Mouse (Mus musculus) liver, embryonic 15.5 days (tissue): ENCODE measurements around the gene Acsbg2. TPM values are rescaled to one million over a fixed set of nuclear protein-coding genes. Genes with fewer than 3 reads are reported as not detected.
A peak's percentile ranks its signal among the peaks of the same experiment; 100 is the strongest.
"Not testable (repeated sequence)": the region's sequence is repeated elsewhere in the genome, so short reads cannot be mapped to it uniquely, and the experiment has no call there.

Experiments
- ATAC-seq: fragments of 200-750 bp; cut with Nextera tagmentation; 2 replicates; pipeline ENCODE4 v1.8.0; 2017; ENCODE audit warnings: moderate number of reproducible peaks, mild to moderate bottlenecking, moderate library complexity; ENCODE audit not compliant: insufficient read depth
- H3K27ac ChIP-seq: fragments of 300-500 bp; sonication (generic); replicated peaks from 2 replicates; pipeline ENCODE4 v1.5.1; 2015; ENCODE audit warnings: mild to moderate bottlenecking, inconsistent platforms
- H3K27me3 ChIP-seq: fragments of 300-500 bp; sonication (generic); 2 replicates; pipeline ENCODE4 v1.6.1; 2015; ENCODE audit warnings: mild to moderate bottlenecking, inconsistent platforms
- H3K36me3 ChIP-seq: fragments of 300-500 bp; sonication (generic); replicated peaks from 2 replicates; pipeline ENCODE4 v1.6.1; 2015; ENCODE audit warnings: moderate library complexity, mild to moderate bottlenecking, inconsistent platforms
- H3K4me1 ChIP-seq: fragments of 300-500 bp; sonication (generic); replicated peaks from 2 replicates; pipeline ENCODE4 v1.6.1; 2015; ENCODE audit warnings: inconsistent platforms
- H3K4me2 ChIP-seq: fragments of 300-500 bp; sonication (generic); 2 replicates; pipeline ENCODE4 v1.6.1; 2015; ENCODE audit warnings: moderate library complexity, mild to moderate bottlenecking, inconsistent platforms
- H3K4me3 ChIP-seq: fragments of 300-500 bp; sonication (generic); replicated peaks from 2 replicates; pipeline ENCODE4 v1.5.1; 2015; ENCODE audit warnings: mild to moderate bottlenecking, inconsistent platforms
- H3K9ac ChIP-seq: fragments of 300-500 bp; sonication (generic); 2 replicates; pipeline ENCODE4 v1.6.1; 2015; ENCODE audit warnings: moderate library complexity, mild to moderate bottlenecking, inconsistent platforms
- H3K9me3 ChIP-seq: fragments of 300-500 bp; sonication (generic); replicated peaks from 2 replicates; pipeline ENCODE4 v1.6.1; 2016; ENCODE audit warnings: inconsistent platforms
- WGBS: fragments of 180-500 bp; shearing (Covaris S2); methylation state at CpG from one replicate; pipeline ENCODE4 v1.1.7; 2015; ENCODE audit warnings: mixed read lengths; ENCODE audit not compliant: insufficient replicate concordance; 5-methylcytosine and 5-hydroxymethylcytosine counted together
- polyA plus RNA-seq: library from polyadenylated mRNA; unstranded; fragments of >200 nt; fragmentation: Nextera tagmentation; extraction: Ambion mirVana; gene quantifications from 2 replicates; pipeline ENCODE4 v1.2.1, GENCODE M21; 2015

Acsbg2 gene
- polyA plus RNA-seq = not detected in 2 replicates

DNA sequence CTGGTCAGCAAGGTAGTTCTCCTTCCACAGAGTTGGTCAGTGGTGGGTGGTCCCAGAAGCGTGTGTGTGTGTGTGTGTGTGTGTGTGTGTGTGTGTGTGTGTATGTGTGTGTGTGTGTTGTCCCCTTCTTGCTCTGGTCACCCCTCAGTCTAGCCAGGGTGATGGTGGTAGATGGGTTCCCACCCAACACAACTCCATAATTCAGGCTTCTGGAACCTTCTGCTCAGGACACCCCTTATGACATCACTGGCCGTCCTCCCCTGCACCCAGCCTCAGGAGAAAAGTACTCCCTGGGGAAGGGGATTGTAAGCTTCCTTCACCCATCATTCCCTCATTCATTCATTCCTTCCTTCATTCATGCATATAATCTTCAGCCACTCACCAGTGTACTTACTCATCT is at the start of gene Acsbg2:
Acsbg2 (minus strand) TSS at position 211 of the 400 bp plus-strand sequence.
- Histone ChIP-seq H3K4me2 (no peak within 1 kb of the TSS), H3K4me3 (no peak within 1 kb of the TSS), H3K36me3 (no peaks in the 10 kb centered on the region), H3K27me3 (no peaks in the 10 kb centered on the region), H3K9ac (no peak within 1 kb of the TSS), H3K27ac (no peak within 1 kb of the TSS), H3K4me1 (no peaks in the 10 kb centered on the region), H3K9me3 (no peaks in the 10 kb centered on the region)
- no peak for ATAC-seq
- WGBS = 72% methylated on average over 2 of the region's 2 CpGs

DNA sequence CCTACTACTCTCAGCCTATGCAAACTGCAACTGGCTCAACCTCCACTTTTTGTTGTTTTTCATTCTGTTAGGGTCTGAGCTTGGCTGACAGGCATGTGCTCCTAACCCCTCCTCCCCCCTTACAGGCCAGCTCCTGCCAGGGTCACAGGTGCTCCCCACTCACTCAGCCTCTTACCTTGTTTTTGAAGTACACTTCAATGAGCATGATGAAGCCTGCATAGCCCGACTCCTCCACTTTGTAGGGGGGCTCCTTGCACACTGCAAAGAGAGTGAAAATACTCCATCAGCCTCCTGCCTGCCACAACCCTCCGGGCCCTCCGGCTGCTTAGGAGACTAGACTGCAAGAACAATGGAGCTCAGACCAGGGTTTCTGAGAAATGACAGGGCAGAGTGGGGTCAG is 45.5 kb upstream of the Acsbg2 start:
- no peak for ATAC-seq
- H3K4me2 ChIP-seq = no peak overlapping the region
- H3K4me3 ChIP-seq = no peak overlapping the region
- no peaks in the 10 kb centered on the region for H3K27me3 ChIP-seq
- peaks cover 67% of the 10 kb centered on the region for H3K36me3 ChIP-seq
- no peak overlapping the region for H3K27ac ChIP-seq
- H3K9me3 ChIP-seq = no peaks in the 10 kb centered on the region
- no peaks in the 10 kb centered on the region for H3K4me1 ChIP-seq
- WGBS = 77% methylated on average over 3 of the region's 3 CpGs
- H3K9ac ChIP-seq = no peak overlapping the region

DNA sequence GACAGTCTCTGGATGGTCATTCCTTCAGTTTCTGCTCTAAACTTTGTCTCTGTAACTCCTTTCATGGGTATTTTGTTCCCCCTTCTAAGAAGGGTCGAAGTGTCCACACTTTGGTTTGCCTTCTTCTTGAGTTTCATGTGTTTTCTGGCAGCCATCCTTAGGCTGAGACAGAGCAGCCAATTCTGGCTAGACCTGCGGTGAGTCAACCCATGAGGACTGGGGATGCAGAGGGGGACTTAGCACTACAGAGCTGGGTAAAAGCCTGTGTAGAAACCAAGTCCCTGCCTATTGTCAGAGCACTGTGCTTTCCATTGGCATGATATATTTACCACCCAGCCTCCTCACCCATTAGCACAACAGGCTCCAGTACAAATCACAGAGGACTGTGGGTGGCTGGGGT is 42.9 kb upstream of the Acsbg2 start:
- 88% methylated on average over 2 of the region's 2 CpGs for WGBS
- Histone ChIP-seq H3K36me3 (peaks cover 57% of the 10 kb centered on the region), H3K9me3 (no peaks in the 10 kb centered on the region), H3K27ac (no peak overlapping the region), H3K9ac (no peak overlapping the region), H3K4me3 (no peak overlapping the region), H3K4me2 (no peak overlapping the region), H3K27me3 (no peaks in the 10 kb centered on the region), H3K4me1 (peaks cover 14% of the 10 kb centered on the region)
- no peak for ATAC-seq

DNA sequence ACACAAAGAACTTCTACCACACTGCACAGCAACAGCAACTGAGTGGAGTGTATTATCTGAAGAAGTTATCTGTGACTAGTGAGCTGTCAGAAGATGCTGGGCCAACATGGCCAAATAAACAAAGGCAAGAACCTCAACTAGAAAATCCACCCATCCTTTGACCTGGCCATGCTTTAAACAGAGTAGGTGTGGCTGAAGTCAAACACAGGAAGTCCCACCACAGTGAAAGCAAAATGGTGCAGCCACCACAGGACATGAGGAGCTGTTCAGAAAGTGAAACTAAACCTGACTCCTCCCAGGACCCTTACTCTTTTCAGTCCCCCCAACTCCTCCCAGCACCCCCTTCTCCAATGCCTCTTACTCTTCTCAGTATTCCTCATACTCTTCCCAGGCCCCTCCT is 39.2 kb upstream of the Acsbg2 start:
- no peaks in the 10 kb centered on the region for H3K27me3 ChIP-seq
- H3K4me2 ChIP-seq = no peak overlapping the region
- no peak overlapping the region for H3K27ac ChIP-seq
- no peak overlapping the region for H3K4me3 ChIP-seq
- no peak for ATAC-seq
- H3K9me3 ChIP-seq = no peaks in the 10 kb centered on the region
- no peak overlapping the region for H3K9ac ChIP-seq
- H3K36me3 ChIP-seq = peaks cover 54% of the 10 kb centered on the region
- peaks cover 14% of the 10 kb centered on the region for H3K4me1 ChIP-seq

DNA sequence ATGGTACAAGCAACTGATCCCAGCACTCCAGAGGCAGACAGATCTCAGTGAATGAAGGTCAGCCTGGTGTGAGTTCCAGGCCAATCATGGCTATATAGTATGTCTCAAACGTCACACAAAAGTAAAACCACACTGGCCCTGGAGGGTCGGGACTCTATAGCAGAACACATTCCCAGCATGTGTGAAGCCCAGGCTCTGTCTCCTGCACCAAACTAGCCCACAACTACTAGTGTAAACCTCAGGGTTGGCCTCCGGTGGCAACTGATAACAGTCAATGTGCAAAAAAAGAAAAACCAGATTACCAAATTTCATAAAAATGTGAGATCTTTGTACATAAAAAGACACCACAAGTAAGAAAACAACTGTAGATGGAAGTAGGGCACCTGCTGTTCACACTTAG is 38.8 kb upstream of the Acsbg2 start:
- 23% methylated on average over 3 of the region's 3 CpGs for WGBS
- Histone ChIP-seq H3K36me3 (peaks cover 53% of the 10 kb centered on the region), H3K27ac (no peak overlapping the region), H3K4me1 (peaks cover 18% of the 10 kb centered on the region), H3K9me3 (no peaks in the 10 kb centered on the region), H3K27me3 (no peaks in the 10 kb centered on the region), H3K9ac (no peak overlapping the region), H3K4me2 (no peak overlapping the region), H3K4me3 (no peak overlapping the region)
- no peak for ATAC-seq

DNA sequence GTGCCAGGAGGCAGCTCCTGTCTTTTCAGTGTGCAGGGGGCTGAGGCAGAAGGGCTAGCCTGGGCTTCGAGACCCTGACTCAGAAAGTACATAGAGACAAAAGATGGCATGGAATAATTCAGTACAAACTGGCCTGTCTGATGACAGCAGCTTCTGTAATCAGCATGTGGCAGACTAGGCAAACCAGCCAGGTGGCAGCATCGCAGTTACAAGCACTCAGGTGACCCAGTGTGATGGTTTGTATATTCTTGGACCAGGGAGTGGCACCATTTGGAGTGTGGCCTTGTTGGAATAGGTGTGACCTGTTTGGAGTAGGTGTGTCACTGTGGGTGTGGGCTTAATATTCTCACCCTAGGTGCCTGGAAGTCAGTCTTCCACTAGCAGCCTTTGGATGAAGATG is 35.5 kb upstream of the Acsbg2 start:
- H3K36me3 ChIP-seq = peaks cover 46% of the 10 kb centered on the region
- not testable (repeated sequence) for H3K9ac ChIP-seq
- 64% methylated on average over 2 of the region's 2 CpGs for WGBS

DNA sequence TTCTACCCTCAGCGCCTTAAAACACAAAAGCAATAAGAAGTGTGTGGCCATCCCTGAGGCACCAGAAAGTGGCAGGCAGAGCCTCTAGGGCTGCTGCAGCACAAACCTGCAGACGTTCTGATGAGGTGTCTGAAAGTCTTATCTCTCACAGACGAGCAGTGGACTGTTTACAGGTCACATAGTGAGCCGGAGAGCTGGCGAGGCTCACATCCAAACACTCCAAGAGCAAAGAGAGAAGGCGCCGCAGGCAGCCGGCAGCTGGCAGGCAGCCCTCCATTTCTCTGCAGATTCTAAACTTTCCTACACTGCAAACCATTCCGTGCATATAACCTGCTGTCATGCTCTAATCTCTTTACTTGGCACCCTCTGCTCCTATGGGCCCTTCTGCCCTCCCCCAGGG is 33.6 kb upstream of the Acsbg2 start:
- Histone ChIP-seq H3K27ac (no peak overlapping the region), H3K9me3 (no peaks in the 10 kb centered on the region), H3K27me3 (no peaks in the 10 kb centered on the region), H3K4me3 (no peak overlapping the region), H3K4me2 (no peak overlapping the region), H3K4me1 (peaks cover 10% of the 10 kb centered on the region), H3K9ac (no peak overlapping the region), H3K36me3 (peaks cover 44% of the 10 kb centered on the region)
- WGBS = 48% methylated on average over 9 of the region's 9 CpGs
- ATAC-seq = no peak

More for the DNA sequence above, 35.5 kb upstream of the Acsbg2 start:
- ATAC-seq, H3K27me3 ChIP-seq, H3K4me3 ChIP-seq, H3K9me3 ChIP-seq, H3K4me2 ChIP-seq, H3K27ac ChIP-seq: not testable (repeated sequence)
- peaks cover 24% of the 10 kb centered on the region for H3K4me1 ChIP-seq

DNA sequence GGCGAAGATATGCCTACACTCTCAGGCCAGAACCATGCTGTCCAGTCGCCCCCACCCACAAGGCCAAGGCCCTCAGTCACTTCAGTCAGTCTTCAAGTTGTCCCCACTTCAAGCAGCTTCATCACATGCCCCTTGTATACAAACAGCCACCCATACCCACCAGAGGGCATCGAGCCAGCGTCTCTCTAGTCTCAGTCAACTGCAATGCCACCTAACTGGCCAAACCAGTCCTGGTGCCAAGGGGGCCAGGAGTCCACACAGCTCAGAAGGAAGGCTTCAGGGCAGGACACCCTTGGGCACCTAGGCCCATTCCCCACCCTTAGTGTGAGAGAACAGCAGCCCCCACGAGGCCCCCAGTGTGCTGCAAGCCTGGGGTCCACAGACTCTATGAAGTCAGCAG is 32.8 kb upstream of the Acsbg2 start:
- WGBS = 80% methylated on average over 5 of the region's 5 CpGs
- Histone ChIP-seq H3K9ac (no peak overlapping the region), H3K4me3 (no peak overlapping the region), H3K9me3 (no peaks in the 10 kb centered on the region), H3K4me1 (peaks cover 10% of the 10 kb centered on the region), H3K27ac (no peak overlapping the region), H3K4me2 (no peak overlapping the region), H3K36me3 (peaks cover 46% of the 10 kb centered on the region), H3K27me3 (no peaks in the 10 kb centered on the region)
- no peak for ATAC-seq

DNA sequence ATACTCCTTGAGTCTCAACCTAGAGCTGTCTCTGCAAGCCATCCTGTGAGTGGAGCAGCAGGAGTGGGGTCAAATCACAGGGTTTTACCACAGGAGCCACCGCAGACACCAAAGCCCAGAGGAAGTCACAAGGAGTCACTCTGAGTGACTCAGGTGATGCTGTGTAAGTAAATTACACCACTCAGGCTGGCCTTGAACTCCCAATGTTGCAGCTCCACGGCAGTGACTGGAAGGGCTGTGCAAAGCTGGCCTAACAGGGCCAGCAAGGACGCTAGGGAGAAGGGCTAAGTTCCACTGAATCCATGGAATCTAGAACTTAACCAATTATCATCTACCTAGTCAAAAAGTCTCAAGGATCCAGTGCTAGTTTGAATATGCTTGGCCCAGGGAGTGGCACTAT is 31.9 kb upstream of the Acsbg2 start:
- WGBS = 71% methylated on average over 3 of the region's 3 CpGs
- Histone ChIP-seq H3K27ac (no peak overlapping the region), H3K36me3 (peaks cover 48% of the 10 kb centered on the region)

DNA sequence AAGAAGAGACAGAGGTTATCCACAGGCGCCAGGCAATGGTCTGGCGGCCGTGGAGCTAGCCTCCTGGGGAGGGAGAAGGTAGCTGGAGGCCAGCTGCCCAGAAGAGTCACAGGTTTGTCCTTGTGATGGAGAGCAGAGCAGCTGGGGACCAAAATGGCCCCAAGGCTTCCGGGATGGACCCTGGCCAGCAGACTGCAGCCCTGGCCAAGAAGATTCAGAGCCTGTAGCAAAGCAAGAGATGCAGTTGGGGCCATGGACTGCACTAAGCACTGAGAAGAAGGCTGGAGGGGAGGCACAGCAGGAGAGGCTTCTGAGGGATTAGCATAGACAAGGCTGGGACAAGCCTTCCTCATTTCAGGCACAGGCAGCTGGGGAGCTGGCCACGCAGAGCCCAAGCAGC is 28.5 kb upstream of the Acsbg2 start:
- H3K9ac ChIP-seq = no peak overlapping the region
- H3K27me3 ChIP-seq = no peaks in the 10 kb centered on the region
- no peak overlapping the region for H3K4me3 ChIP-seq
- peaks cover 3% of the 10 kb centered on the region; the same call in 1 of the 2 replicates for H3K4me1 ChIP-seq
- H3K9me3 ChIP-seq = no peaks in the 10 kb centered on the region
- no peak for ATAC-seq
- H3K36me3 ChIP-seq = peaks cover 50% of the 10 kb centered on the region
- no peak overlapping the region for H3K4me2 ChIP-seq
- 64% methylated on average over 5 of the region's 5 CpGs for WGBS
- no peak overlapping the region for H3K27ac ChIP-seq

More for the DNA sequence above, 31.9 kb upstream of the Acsbg2 start:
- ATAC-seq = no peak
- H3K9me3 ChIP-seq = no peaks in the 10 kb centered on the region
- no peak overlapping the region for H3K4me3 ChIP-seq
- no peak overlapping the region for H3K4me2 ChIP-seq
- peaks cover 10% of the 10 kb centered on the region for H3K4me1 ChIP-seq
- no peaks in the 10 kb centered on the region for H3K27me3 ChIP-seq
- H3K9ac ChIP-seq = no peak overlapping the region

DNA sequence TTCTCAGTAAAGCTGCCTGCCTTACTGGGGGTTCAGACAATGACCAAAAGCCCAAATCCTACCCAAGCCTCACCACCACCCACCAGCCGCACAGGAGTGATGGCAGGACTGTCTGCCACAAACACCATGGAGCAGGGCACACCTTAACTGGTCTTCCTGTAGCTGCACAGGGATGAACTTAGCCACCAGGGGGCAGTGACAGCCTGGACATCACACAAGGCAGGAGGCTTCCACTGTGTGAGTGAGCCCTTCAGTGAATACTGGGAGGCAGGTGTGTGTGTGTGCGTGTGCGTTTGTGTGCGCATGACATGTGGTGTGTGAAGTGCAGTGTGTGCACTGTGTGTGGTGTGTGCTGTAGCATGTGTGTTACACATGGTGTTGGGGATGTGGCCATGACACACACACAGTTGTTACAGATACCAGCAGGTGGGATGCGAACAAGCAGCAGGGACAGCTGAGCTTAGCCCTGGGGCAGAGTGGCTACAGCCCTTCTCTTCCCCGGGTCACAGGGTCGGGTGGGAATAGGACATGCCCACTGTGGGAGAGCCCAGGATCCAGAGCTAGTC is 23.5 kb upstream of the Acsbg2 start:
- Histone ChIP-seq H3K9ac (no peak overlapping the region), H3K9me3 (no peaks in the 10 kb centered on the region), H3K36me3 (peaks cover 83% of the 10 kb centered on the region), H3K4me3 (no peak overlapping the region), H3K4me2 (no peak overlapping the region), H3K4me1 (no peaks in the 10 kb centered on the region), H3K27ac (no peak overlapping the region), H3K27me3 (no peaks in the 10 kb centered on the region)
- WGBS = 75% methylated on average over 7 of the region's 7 CpGs
- peak; percentile 51; the same call in 1 of the 2 replicates for ATAC-seq

DNA sequence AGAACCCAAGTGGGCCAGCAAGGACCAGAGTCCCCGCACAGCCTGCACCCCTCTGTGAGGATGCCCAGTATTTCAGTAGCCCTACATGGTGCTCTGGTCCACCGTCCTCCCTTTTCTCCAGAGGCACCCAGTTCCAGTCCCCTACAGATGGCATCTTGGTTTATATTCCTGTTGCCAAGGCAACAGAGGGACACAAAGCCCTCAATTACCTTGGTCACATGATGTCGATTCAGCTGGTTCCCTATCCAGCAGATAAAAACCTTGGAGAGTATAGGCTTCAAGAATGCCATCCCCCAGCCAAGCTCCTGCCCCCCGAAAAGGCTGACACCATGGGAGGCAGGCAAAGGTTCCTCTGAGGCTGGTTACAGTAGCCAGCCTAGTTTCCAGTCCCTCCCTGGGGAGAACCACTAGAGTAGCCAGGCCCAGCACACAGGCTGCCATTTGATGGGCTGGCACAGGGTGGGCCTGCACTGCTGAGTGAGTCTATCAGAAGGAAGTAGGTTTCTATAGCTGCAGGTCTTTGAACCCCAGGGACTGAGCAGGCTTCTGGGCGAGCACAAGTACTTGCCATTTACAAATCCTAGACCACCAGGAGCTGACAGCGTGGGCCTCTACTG is 22.4 kb upstream of the Acsbg2 start:
- no peak overlapping the region for H3K9ac ChIP-seq
- H3K27ac ChIP-seq = no peak overlapping the region
- H3K9me3 ChIP-seq = no peaks in the 10 kb centered on the region
- no peak for ATAC-seq
- peaks cover 77% of the 10 kb centered on the region for H3K36me3 ChIP-seq
- H3K4me1 ChIP-seq = no peaks in the 10 kb centered on the region
- 75% methylated on average over 6 of the region's 6 CpGs for WGBS
- no peak overlapping the region for H3K4me2 ChIP-seq
- no peak overlapping the region for H3K4me3 ChIP-seq
- no peaks in the 10 kb centered on the region for H3K27me3 ChIP-seq
